Mouse (Mus musculus): Measurements from ENCODE around the gene Nell1. TPM values are rescaled to one million over a fixed set of nuclear protein-coding genes. Genes with fewer than 3 reads are reported as not detected.

Nell1 gene
- polyA plus RNA-seq, 1 experiment, result 0.22 TPM

DNA sequence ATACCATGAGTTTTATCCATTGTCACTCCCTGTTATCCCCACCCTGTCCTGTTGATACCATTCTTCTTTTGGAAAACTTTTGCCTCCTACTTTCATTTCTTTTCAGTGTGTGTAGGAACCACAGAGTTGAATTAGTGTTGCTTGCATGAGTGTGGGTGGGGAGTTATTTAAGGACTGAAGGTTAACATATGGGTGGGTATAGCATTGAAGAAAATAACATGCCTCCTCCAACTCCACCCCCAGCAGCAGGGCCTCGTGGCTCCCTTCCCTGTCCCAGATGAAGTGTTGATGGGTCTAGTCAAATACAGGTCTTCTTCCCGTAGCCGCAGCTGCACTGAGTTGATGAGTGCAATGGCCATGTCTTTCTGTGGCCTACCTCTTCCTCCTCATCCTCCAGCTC, 278.5 kb downstream of the Nell1 start:
- Histone ChIP-seq H3K27ac (ENCODE audit: control insufficient read depth, insufficient read depth, low read depth, low read length) (no peak overlapping the region), H3K27me3 (ENCODE audit: control insufficient read depth, insufficient read depth, low read length) (no peaks in the 10 kb centered on the region), H3K36me3 (ENCODE audit: control insufficient read depth, insufficient read depth, low read length) (no peaks in the 10 kb centered on the region), H3K4me1 (ENCODE audit: control insufficient read depth, insufficient read depth, low read length) (no peaks in the 10 kb centered on the region; the same call in 1 of the 2 replicates), H3K4me3 (ENCODE audit: control insufficient read depth, low read depth, low read length) (no peak overlapping the region)
- TF ChIP-seq CTCF (IDR thresholded peaks at IDR 0.05; ENCODE audit: control insufficient read depth, insufficient read depth, insufficient replicate concordance, low read depth, low read length) (no peak), POLR2A (IDR thresholded peaks at IDR 0.05; ENCODE audit: control insufficient read depth, low read depth, low read length) (no peak)

GRCm38 (mm10) chr7:50260016-50260415, 285.4 kb downstream of the Nell1 start:
- TF ChIP-seq POLR2A (IDR thresholded peaks at IDR 0.05; ENCODE audit: control insufficient read depth, low read depth, low read length) (no peak), CTCF (IDR thresholded peaks at IDR 0.05; ENCODE audit: control insufficient read depth, insufficient read depth, insufficient replicate concordance, low read depth, low read length) (no peak)
- H3K4me1 ChIP-seq (ENCODE audit: control insufficient read depth, insufficient read depth, low read length), result no peaks in the 10 kb centered on the region; the same call in 1 of the 2 replicates
- no peaks in the 10 kb centered on the region for H3K36me3 ChIP-seq (ENCODE audit: control insufficient read depth, insufficient read depth, low read length)
- H3K4me3 ChIP-seq (ENCODE audit: control insufficient read depth, low read depth, low read length), result no peak overlapping the region
- H3K27ac ChIP-seq (ENCODE audit: control insufficient read depth, insufficient read depth, low read depth, low read length), result no peak overlapping the region
- no peaks in the 10 kb centered on the region for H3K27me3 ChIP-seq (ENCODE audit: control insufficient read depth, insufficient read depth, low read length)

- no peak overlapping the region for H3K27ac ChIP-seq (ENCODE audit: control insufficient read depth, insufficient read depth, low read depth, low read length)
- no peaks in the 10 kb centered on the region for H3K36me3 ChIP-seq (ENCODE audit: control insufficient read depth, insufficient read depth, low read length)
- TF ChIP-seq CTCF (IDR thresholded peaks at IDR 0.05; ENCODE audit: control insufficient read depth, insufficient read depth, insufficient replicate concordance, low read depth, low read length) (no peak), POLR2A (IDR thresholded peaks at IDR 0.05; ENCODE audit: control insufficient read depth, low read depth, low read length) (no peak)
- H3K27me3 ChIP-seq (ENCODE audit: control insufficient read depth, insufficient read depth, low read length), result no peaks in the 10 kb centered on the region
- no peak overlapping the region for H3K4me3 ChIP-seq (ENCODE audit: control insufficient read depth, low read depth, low read length)
- H3K4me1 ChIP-seq (ENCODE audit: control insufficient read depth, insufficient read depth, low read length), result no peaks in the 10 kb centered on the region
Observed at GRCm38 (mm10) chr7:50295508-50295907, 320.8 kb downstream of the Nell1 start.

GRCm38 (mm10) chr7:50338226-50338625, 363.6 kb downstream of the Nell1 start:
- Histone ChIP-seq H3K4me3 (ENCODE audit: control insufficient read depth, low read depth, low read length) (no peak overlapping the region), H3K36me3 (ENCODE audit: control insufficient read depth, insufficient read depth, low read length) (no peaks in the 10 kb centered on the region), H3K27me3 (ENCODE audit: control insufficient read depth, insufficient read depth, low read length) (no peaks in the 10 kb centered on the region), H3K27ac (ENCODE audit: control insufficient read depth, insufficient read depth, low read depth, low read length) (no peak overlapping the region), H3K4me1 (ENCODE audit: control insufficient read depth, insufficient read depth, low read length) (no peaks in the 10 kb centered on the region)
- TF ChIP-seq POLR2A (IDR thresholded peaks at IDR 0.05; ENCODE audit: control insufficient read depth, low read depth, low read length) (no peak), CTCF (IDR thresholded peaks at IDR 0.05; ENCODE audit: control insufficient read depth, insufficient read depth, insufficient replicate concordance, low read depth, low read length) (no peak)

GRCm38 (mm10) chr7:50338757-50339156, 364.1 kb downstream of the Nell1 start:
- H3K27me3 ChIP-seq (ENCODE audit: control insufficient read depth, insufficient read depth, low read length), result no peaks in the 10 kb centered on the region
- no peak for TF ChIP-seq CTCF (IDR thresholded peaks at IDR 0.05; ENCODE audit: control insufficient read depth, insufficient read depth, insufficient replicate concordance, low read depth, low read length)
- no peak for TF ChIP-seq POLR2A (IDR thresholded peaks at IDR 0.05; ENCODE audit: control insufficient read depth, low read depth, low read length)
- H3K27ac ChIP-seq (ENCODE audit: control insufficient read depth, insufficient read depth, low read depth, low read length), result no peak overlapping the region
- no peak overlapping the region for H3K4me3 ChIP-seq (ENCODE audit: control insufficient read depth, low read depth, low read length)
- no peaks in the 10 kb centered on the region for H3K4me1 ChIP-seq (ENCODE audit: control insufficient read depth, insufficient read depth, low read length)
- H3K36me3 ChIP-seq (ENCODE audit: control insufficient read depth, insufficient read depth, low read length), result no peaks in the 10 kb centered on the region

DNA sequence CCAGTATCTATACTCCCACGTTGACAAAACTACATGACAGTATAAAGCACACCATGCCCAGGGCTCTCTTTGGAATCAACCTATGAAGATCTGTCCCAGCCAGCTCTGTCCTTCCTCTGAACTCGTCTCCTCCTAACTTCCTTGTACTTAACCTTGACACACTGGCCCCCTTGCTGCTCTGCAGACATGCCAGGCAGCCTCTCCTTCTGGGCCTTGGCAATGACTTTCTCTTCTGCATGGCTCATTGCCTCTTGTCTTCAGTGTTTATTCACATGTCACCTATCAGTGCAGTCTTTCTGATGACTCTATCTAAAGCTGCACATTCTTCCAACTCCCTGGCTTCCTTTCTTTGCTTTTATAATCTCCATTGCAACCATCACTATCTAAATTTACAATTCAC, 376.9 kb downstream of the Nell1 start:
- no peaks in the 10 kb centered on the region for H3K4me1 ChIP-seq (ENCODE audit: control insufficient read depth, insufficient read depth, low read length)
- no peak overlapping the region for H3K27ac ChIP-seq (ENCODE audit: control insufficient read depth, insufficient read depth, low read depth, low read length)
- no peak overlapping the region for H3K4me3 ChIP-seq (ENCODE audit: control insufficient read depth, low read depth, low read length)
- no peaks in the 10 kb centered on the region for H3K27me3 ChIP-seq (ENCODE audit: control insufficient read depth, insufficient read depth, low read length)
- TF ChIP-seq POLR2A (IDR thresholded peaks at IDR 0.05; ENCODE audit: control insufficient read depth, low read depth, low read length), result no peak
- no peaks in the 10 kb centered on the region for H3K36me3 ChIP-seq (ENCODE audit: control insufficient read depth, insufficient read depth, low read length)

DNA sequence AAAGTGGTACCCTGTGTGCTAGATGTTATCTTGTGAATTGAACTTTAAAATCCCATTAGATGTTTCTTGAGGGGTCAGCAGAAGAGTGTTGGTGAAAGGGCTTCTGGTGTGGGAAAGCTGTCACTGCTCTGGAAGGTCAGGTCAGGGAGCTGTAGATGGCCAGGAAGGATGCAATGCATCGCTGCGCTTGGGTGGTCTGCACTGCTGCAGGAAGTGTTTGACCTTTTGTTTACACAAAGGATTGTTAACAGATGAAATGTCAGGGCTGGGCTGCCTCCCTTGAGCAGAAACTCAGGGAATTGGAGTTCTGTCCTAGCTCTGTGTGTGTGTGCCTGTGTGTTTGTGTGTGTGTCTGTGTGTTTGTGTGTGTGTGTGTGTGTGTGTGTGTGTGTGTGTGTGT, 382.5 kb downstream of the Nell1 start:
- H3K36me3 ChIP-seq (ENCODE audit: control insufficient read depth, insufficient read depth, low read length), result no peaks in the 10 kb centered on the region
- no peak overlapping the region for H3K27ac ChIP-seq (ENCODE audit: control insufficient read depth, insufficient read depth, low read depth, low read length)
- no peaks in the 10 kb centered on the region for H3K4me1 ChIP-seq (ENCODE audit: control insufficient read depth, insufficient read depth, low read length)
- H3K4me3 ChIP-seq (ENCODE audit: control insufficient read depth, low read depth, low read length), result no peak overlapping the region
- TF ChIP-seq CTCF (IDR thresholded peaks at IDR 0.05; ENCODE audit: control insufficient read depth, insufficient read depth, insufficient replicate concordance, low read depth, low read length) (no peak), POLR2A (IDR thresholded peaks at IDR 0.05; ENCODE audit: control insufficient read depth, low read depth, low read length) (no peak)
- H3K27me3 ChIP-seq (ENCODE audit: control insufficient read depth, insufficient read depth, low read length), result no peaks in the 10 kb centered on the region

DNA sequence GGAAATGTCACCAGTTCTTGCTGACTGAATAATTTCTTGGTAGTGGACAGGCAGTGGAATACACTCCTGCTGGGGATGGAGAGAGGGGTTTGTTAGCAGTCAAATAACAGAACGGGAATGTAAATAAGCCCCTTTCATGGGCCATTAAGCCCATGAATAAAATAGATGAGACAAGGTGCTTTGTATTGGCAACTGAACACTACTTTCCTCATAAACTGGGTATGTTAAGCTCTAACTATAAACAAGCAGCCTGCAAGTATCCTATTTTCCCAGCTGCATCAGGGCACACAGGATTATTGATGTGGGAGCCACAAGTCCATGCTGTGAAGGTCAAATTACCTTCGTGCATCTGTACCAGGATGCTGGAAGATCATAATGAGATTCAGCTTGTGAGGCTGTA, 387.4 kb downstream of the Nell1 start:
- Histone ChIP-seq H3K27me3 (ENCODE audit: control insufficient read depth, insufficient read depth, low read length) (no peaks in the 10 kb centered on the region), H3K27ac (ENCODE audit: control insufficient read depth, insufficient read depth, low read depth, low read length) (no peak overlapping the region), H3K4me1 (ENCODE audit: control insufficient read depth, insufficient read depth, low read length) (no peaks in the 10 kb centered on the region), H3K4me3 (ENCODE audit: control insufficient read depth, low read depth, low read length) (no peak overlapping the region), H3K36me3 (ENCODE audit: control insufficient read depth, insufficient read depth, low read length) (no peaks in the 10 kb centered on the region)
- no peak for TF ChIP-seq POLR2A (IDR thresholded peaks at IDR 0.05; ENCODE audit: control insufficient read depth, low read depth, low read length)
- TF ChIP-seq CTCF (IDR thresholded peaks at IDR 0.05; ENCODE audit: control insufficient read depth, insufficient read depth, insufficient replicate concordance, low read depth, low read length), result no peak

Measured in testis, adult 2 months (tissue).